Mouse (Mus musculus): ENCODE measurements around the gene Elmod3.

DNA sequence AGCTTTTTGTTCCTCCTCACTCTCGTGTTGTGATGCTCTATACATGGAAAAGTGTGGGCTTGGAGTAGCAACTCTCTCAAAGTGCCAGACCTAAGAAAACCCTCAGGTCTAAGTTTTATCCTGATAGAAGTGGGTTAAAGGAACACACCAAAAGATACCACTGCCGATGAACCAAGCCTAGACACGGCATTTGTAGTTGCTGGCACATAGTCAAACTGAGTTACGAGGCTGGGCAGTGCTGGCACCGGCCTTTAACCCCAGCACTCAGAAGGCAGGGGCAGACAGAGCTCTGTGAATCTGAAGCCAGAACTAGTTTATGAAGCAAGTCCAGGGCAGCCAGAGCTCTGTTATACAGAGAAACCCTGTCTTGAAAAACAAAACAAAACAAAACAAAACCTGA is 9.5 kb upstream of the Elmod3 start:
- TF ChIP-seq CTCF (IDR thresholded peaks at IDR 0.05; ENCODE audit: low read depth) = no peak
- no peak for TF ChIP-seq EP300 (IDR thresholded peaks at IDR 0.05; ENCODE audit: low read depth)

Measured in liver, postnatal 0 days (tissue).